Mouse (Mus musculus): Measurements from ENCODE around the gene Dnajc22. TPM values are rescaled to one million over a fixed set of nuclear protein-coding genes. Genes with fewer than 3 reads are reported as not detected.

Dnajc22 gene
- polyA plus RNA-seq, 1 experiment from 2014 or later = 0.47 TPM

- Histone ChIP-seq H3K4me3 (replicated peaks) (peak overlapping the region; percentile 30), H3K9me3 (replicated peaks) (no peaks in the 10 kb centered on the region), H3K27ac (replicated peaks) (no peak overlapping the region), H3K4me1 (peaks cover 11% of the 10 kb centered on the region), H3K27me3 (replicated peaks) (peaks cover 87% of the 10 kb centered on the region), H3K4me2 (peak overlapping the region; percentile 53), H3K9ac (replicated peaks) (no peak overlapping the region), H3K36me3 (no peaks in the 10 kb centered on the region)
- WGBS = under 1% methylated on average over 23 of the region's 27 CpGs
- ATAC-seq (ENCODE audit: low FRiP score) = peak; percentile 62; the same call in 1 of the 2 replicates
Observed at GRCm38 (mm10) chr15:99088292-99088691, 4.7 kb upstream of the Dnajc22 start.

- Histone ChIP-seq H3K36me3 (no peaks in the 10 kb centered on the region), H3K27ac (replicated peaks) (no peak overlapping the region), H3K4me1 (peaks cover 18% of the 10 kb centered on the region), H3K4me2 (peak overlapping the region; percentile 53; the same call in 1 of the 2 replicates), H3K27me3 (replicated peaks) (peaks cover 79% of the 10 kb centered on the region), H3K9ac (replicated peaks) (no peak overlapping the region), H3K9me3 (replicated peaks) (no peaks in the 10 kb centered on the region), H3K4me3 (replicated peaks) (no peak overlapping the region)
- no peak for ATAC-seq (ENCODE audit: low FRiP score)
- WGBS = 13% methylated on average over 14 of the region's 14 CpGs
Observed at GRCm38 (mm10) chr15:99089069-99089468, 3.9 kb upstream of the Dnajc22 start.

GRCm38 (mm10) chr15:99093291-99094258, 605 bp downstream of the Dnajc22 start:
- H3K9ac ChIP-seq (replicated peaks) = peak overlapping the region; percentile 61
- no peaks in the 10 kb centered on the region for H3K9me3 ChIP-seq (replicated peaks)
- H3K27ac ChIP-seq (replicated peaks) = peak overlapping the region; percentile 61
- peaks cover 45% of the 10 kb centered on the region for H3K4me1 ChIP-seq
- H3K4me3 ChIP-seq (replicated peaks) = peak overlapping the region; percentile 47
- ATAC-seq (ENCODE audit: low FRiP score) = peak; percentile 37; the same call in 1 of the 2 replicates
- no peaks in the 10 kb centered on the region for H3K36me3 ChIP-seq
- peaks cover 76% of the 10 kb centered on the region for H3K27me3 ChIP-seq (replicated peaks)
- H3K4me2 ChIP-seq = peak overlapping the region; percentile 92
- under 1% methylated on average over 56 of the region's 56 CpGs for WGBS

GRCm38 (mm10) chr15:99094631-99095270, 1.8 kb downstream of the Dnajc22 start:
- under 1% methylated on average over 27 of the region's 27 CpGs for WGBS
- Histone ChIP-seq H3K9ac (replicated peaks) (no peak overlapping the region), H3K4me2 (peak overlapping the region; percentile 38), H3K9me3 (replicated peaks) (no peaks in the 10 kb centered on the region), H3K4me1 (peaks cover 53% of the 10 kb centered on the region), H3K27me3 (replicated peaks) (peaks cover 76% of the 10 kb centered on the region), H3K36me3 (no peaks in the 10 kb centered on the region), H3K4me3 (replicated peaks) (no peak overlapping the region), H3K27ac (replicated peaks) (no peak overlapping the region)
- peak; percentile 25; the same call in 1 of the 2 replicates for ATAC-seq (ENCODE audit: low FRiP score)

- 8% methylated on average over 6 of the region's 6 CpGs for WGBS
- peaks cover 77% of the 10 kb centered on the region for H3K27me3 ChIP-seq (replicated peaks)
- H3K4me3 ChIP-seq (replicated peaks) = no peak overlapping the region
- peak overlapping the region; percentile 38; the same call in 1 of the 2 replicates for H3K4me2 ChIP-seq
- peaks cover 53% of the 10 kb centered on the region for H3K4me1 ChIP-seq
- no peak overlapping the region for H3K9ac ChIP-seq (replicated peaks)
- no peak for ATAC-seq (ENCODE audit: low FRiP score)
- no peaks in the 10 kb centered on the region for H3K36me3 ChIP-seq
- H3K9me3 ChIP-seq (replicated peaks) = no peaks in the 10 kb centered on the region
- no peak overlapping the region for H3K27ac ChIP-seq (replicated peaks)
Observed at GRCm38 (mm10) chr15:99095356-99095755, 2.4 kb downstream of the Dnajc22 start.

GRCm38 (mm10) chr15:99096061-99096793, 3.3 kb downstream of the Dnajc22 start:
- peaks cover 53% of the 10 kb centered on the region for H3K4me1 ChIP-seq
- 3% methylated on average over 24 of the region's 24 CpGs for WGBS
- peaks cover 80% of the 10 kb centered on the region for H3K27me3 ChIP-seq (replicated peaks)
- peak overlapping the region; percentile 83 for H3K4me2 ChIP-seq
- peak overlapping the region; percentile 26; the same call in 1 of the 2 replicates for H3K9ac ChIP-seq (replicated peaks)
- H3K9me3 ChIP-seq (replicated peaks) = no peaks in the 10 kb centered on the region
- H3K4me3 ChIP-seq (replicated peaks) = peak overlapping the region; percentile 41
- no peaks in the 10 kb centered on the region for H3K36me3 ChIP-seq
- no peak for ATAC-seq (ENCODE audit: low FRiP score)
- H3K27ac ChIP-seq (replicated peaks) = no peak overlapping the region

GRCm38 (mm10) chr15:99096831-99097500, 4.0 kb downstream of the Dnajc22 start:
- ATAC-seq (ENCODE audit: low FRiP score) = no peak
- Histone ChIP-seq H3K9me3 (replicated peaks) (no peaks in the 10 kb centered on the region), H3K36me3 (no peaks in the 10 kb centered on the region), H3K4me3 (replicated peaks) (peak overlapping the region; percentile 41), H3K27me3 (replicated peaks) (peaks cover 80% of the 10 kb centered on the region), H3K27ac (replicated peaks) (no peak overlapping the region), H3K4me1 (peaks cover 53% of the 10 kb centered on the region), H3K9ac (replicated peaks) (peak overlapping the region; percentile 26; the same call in 1 of the 2 replicates), H3K4me2 (peak overlapping the region; percentile 83)
- 0% methylated on average over 50 of the region's 58 CpGs for WGBS

GRCm38 (mm10) chr15:99097840-99098492, 5.0 kb downstream of the Dnajc22 start:
- peak overlapping the region; percentile 14; the same call in 1 of the 2 replicates for H3K9ac ChIP-seq (replicated peaks)
- peaks cover 70% of the 10 kb centered on the region for H3K27me3 ChIP-seq (replicated peaks)
- H3K4me2 ChIP-seq = peak overlapping the region; percentile 83
- H3K4me3 ChIP-seq (replicated peaks) = peak overlapping the region; percentile 33
- H3K27ac ChIP-seq (replicated peaks) = no peak overlapping the region
- H3K36me3 ChIP-seq = no peaks in the 10 kb centered on the region
- no peaks in the 10 kb centered on the region for H3K9me3 ChIP-seq (replicated peaks)
- peaks cover 53% of the 10 kb centered on the region for H3K4me1 ChIP-seq
- under 1% methylated on average over 39 of the region's 39 CpGs for WGBS
- ATAC-seq (ENCODE audit: low FRiP score) = no peak

GRCm38 (mm10) chr15:99098493-99098861, 5.5 kb downstream of the Dnajc22 start:
- Histone ChIP-seq H3K4me2 (peak overlapping the region; percentile 83), H3K9me3 (replicated peaks) (no peaks in the 10 kb centered on the region), H3K4me3 (replicated peaks) (peak overlapping the region; percentile 33; the same call in 1 of the 2 replicates), H3K27ac (replicated peaks) (no peak overlapping the region), H3K4me1 (peaks cover 50% of the 10 kb centered on the region), H3K27me3 (replicated peaks) (peaks cover 69% of the 10 kb centered on the region), H3K36me3 (no peaks in the 10 kb centered on the region), H3K9ac (replicated peaks) (no peak overlapping the region)
- no peak for ATAC-seq (ENCODE audit: low FRiP score)
- 4% methylated on average over 9 of the region's 9 CpGs for WGBS

- H3K4me2 ChIP-seq = peak overlapping the region; percentile 83
- no peaks in the 10 kb centered on the region for H3K36me3 ChIP-seq
- ATAC-seq (ENCODE audit: low FRiP score) = no peak
- H3K27me3 ChIP-seq (replicated peaks) = peaks cover 69% of the 10 kb centered on the region
- 0 out of 2 replicates have a peak overlapping the region, but pooled peaks have one; percentile 1 for H3K4me3 ChIP-seq (replicated peaks)
- no peak overlapping the region for H3K27ac ChIP-seq (replicated peaks)
- H3K9me3 ChIP-seq (replicated peaks) = no peaks in the 10 kb centered on the region
- peaks cover 45% of the 10 kb centered on the region for H3K4me1 ChIP-seq
- H3K9ac ChIP-seq (replicated peaks) = no peak overlapping the region
- WGBS = 2% methylated on average over 15 of the region's 15 CpGs
Observed at GRCm38 (mm10) chr15:99099139-99099556, 6.2 kb downstream of the Dnajc22 start.

Data from neural tube, embryonic 15.5 days (tissue).